Mouse (Mus musculus): Measurements from ENCODE around the gene Dstn. TPM values are rescaled to one million over a fixed set of nuclear protein-coding genes. Genes with fewer than 3 reads are reported as not detected.
A peak's percentile ranks its signal among the peaks of the same experiment; 100 is the strongest.

Dstn gene
- total and polyA plus RNA-seq, 2 experiments from 2014 or later, result 244 to 413 TPM

- ATAC-seq (ENCODE audit: low FRiP score) (no peak), DNase-seq (ENCODE audit: low spot score) (no peak)
- no peak overlapping the region for H3K27ac ChIP-seq (ENCODE audit: low read depth, low read length)
- no peak overlapping the region for H3K4me2 ChIP-seq (ENCODE audit: low read depth, low read length, poor library complexity, severe bottlenecking)
- 58% methylated on average over 4 of the region's 4 CpGs for WGBS
- H3K9ac ChIP-seq (replicated peaks; ENCODE audit: low read length, poor library complexity, severe bottlenecking), result no peak overlapping the region
- H3K27me3 ChIP-seq (ENCODE audit: insufficient read depth, low read length), result no peaks in the 10 kb centered on the region
- no peak overlapping the region for H3K4me3 ChIP-seq (ENCODE audit: low read depth, low read length)
- no peaks in the 10 kb centered on the region for H3K9me3 ChIP-seq (ENCODE audit: low read length)
- TF ChIP-seq CTCF (IDR thresholded peaks at IDR 0.05), result no peak
- peaks cover 15% of the 10 kb centered on the region for H3K4me1 ChIP-seq (ENCODE audit: insufficient read depth, low read length)
- no peaks in the 10 kb centered on the region for H3K36me3 ChIP-seq (ENCODE audit: insufficient read depth, low read length)
Measured at GRCm38 (mm10) chr2:143918831-143919502, 3.8 kb downstream of the Dstn start.

DNA sequence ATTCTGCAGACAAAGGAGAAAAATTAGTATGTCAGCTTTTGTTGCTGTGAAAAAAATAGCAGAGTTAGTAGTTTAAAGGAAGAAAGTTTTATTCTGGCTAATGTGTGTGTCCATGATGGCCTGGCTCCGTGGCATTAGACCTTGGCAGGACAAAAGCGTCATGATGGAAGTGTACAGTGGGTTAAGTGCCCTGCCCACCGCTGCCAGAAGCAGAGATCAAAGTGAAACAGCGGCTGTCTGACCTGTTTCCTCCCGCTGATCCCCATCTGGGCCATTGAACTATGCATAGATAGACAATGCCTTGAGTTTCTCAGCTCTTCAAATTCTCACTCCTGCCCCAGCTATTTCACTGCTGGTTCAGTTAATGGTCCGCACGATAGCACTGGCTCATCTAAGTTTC, 9.0 kb downstream of the Dstn start:
- no peaks in the 10 kb centered on the region for H3K9me3 ChIP-seq (ENCODE audit: low read length)
- WGBS, result 53% methylated on average over 7 of the region's 7 CpGs
- no peaks in the 10 kb centered on the region for H3K36me3 ChIP-seq (ENCODE audit: insufficient read depth, low read length)
- no peaks in the 10 kb centered on the region for H3K27me3 ChIP-seq (ENCODE audit: insufficient read depth, low read length)
- DNase-seq (ENCODE audit: low spot score) (no peak), ATAC-seq (ENCODE audit: low FRiP score) (no peak)
- no peak overlapping the region for H3K9ac ChIP-seq (replicated peaks; ENCODE audit: low read length, poor library complexity, severe bottlenecking)
- H3K27ac ChIP-seq (ENCODE audit: low read depth, low read length), result no peak overlapping the region
- H3K4me3 ChIP-seq (ENCODE audit: low read depth, low read length), result no peak overlapping the region
- no peaks in the 10 kb centered on the region for H3K4me1 ChIP-seq (ENCODE audit: insufficient read depth, low read length)
- no peak overlapping the region for H3K4me2 ChIP-seq (ENCODE audit: low read depth, low read length, poor library complexity, severe bottlenecking)
- TF ChIP-seq CTCF (IDR thresholded peaks at IDR 0.05), result no peak

- Histone ChIP-seq H3K36me3 (ENCODE audit: insufficient read depth, low read length) (no peaks in the 10 kb centered on the region), H3K9ac (replicated peaks; ENCODE audit: low read length, poor library complexity, severe bottlenecking) (no peak overlapping the region), H3K4me1 (ENCODE audit: insufficient read depth, low read length) (no peaks in the 10 kb centered on the region), H3K9me3 (ENCODE audit: low read length) (no peaks in the 10 kb centered on the region), H3K4me2 (ENCODE audit: low read depth, low read length, poor library complexity, severe bottlenecking) (no peak overlapping the region), H3K4me3 (ENCODE audit: low read depth, low read length) (no peak overlapping the region), H3K27me3 (ENCODE audit: insufficient read depth, low read length) (no peaks in the 10 kb centered on the region), H3K27ac (ENCODE audit: low read depth, low read length) (no peak overlapping the region)
- WGBS, result 96% methylated on average over 6 of the region's 6 CpGs
- TF ChIP-seq CTCF (IDR thresholded peaks at IDR 0.05), result no peak; the same call in 1 of the 2 replicates
- ATAC-seq (ENCODE audit: low FRiP score) (no peak), DNase-seq (ENCODE audit: low spot score) (no peak)
Measured at GRCm38 (mm10) chr2:143925826-143926225, 10.7 kb downstream of the Dstn start.

DNA sequence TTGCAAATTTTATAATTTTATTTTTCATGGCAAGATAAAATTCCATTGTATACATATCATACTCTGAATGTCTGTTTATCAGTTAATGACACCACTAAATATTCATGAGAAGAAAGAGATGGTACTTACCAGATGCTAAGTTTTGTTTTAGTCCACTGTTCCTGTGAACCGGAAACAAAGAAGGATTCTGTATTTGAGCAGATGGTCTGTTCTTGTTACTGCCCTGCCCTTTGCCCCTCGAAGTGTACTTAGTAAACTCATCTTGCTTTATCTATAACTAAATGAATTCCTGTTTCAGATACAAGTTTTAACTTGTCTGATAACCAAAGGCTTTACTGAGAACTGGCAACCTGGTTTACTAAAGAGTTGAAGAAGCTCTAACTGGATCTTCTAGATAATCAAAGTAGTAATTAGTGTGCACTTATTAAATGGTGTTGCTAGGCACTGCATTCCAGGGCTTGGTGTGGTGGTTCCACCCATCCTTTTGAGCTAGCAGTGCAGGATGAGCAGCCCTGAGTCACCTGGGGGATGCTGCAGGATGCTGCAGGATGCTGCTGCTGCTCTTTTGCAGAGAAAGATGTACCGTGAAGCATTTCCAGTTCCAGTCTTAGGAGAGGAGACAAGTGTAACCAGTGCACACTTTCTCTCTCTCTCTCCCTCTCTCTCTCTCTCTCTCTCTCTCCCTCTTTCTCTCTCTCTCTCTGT, 14.6 kb downstream of the Dstn start:
- peak; percentile 14 for DNase-seq (ENCODE audit: low spot score)
- Histone ChIP-seq H3K27ac (ENCODE audit: low read depth, low read length) (no peak overlapping the region), H3K27me3 (ENCODE audit: insufficient read depth, low read length) (no peaks in the 10 kb centered on the region), H3K36me3 (ENCODE audit: insufficient read depth, low read length) (no peaks in the 10 kb centered on the region), H3K9me3 (ENCODE audit: low read length) (no peaks in the 10 kb centered on the region), H3K4me1 (ENCODE audit: insufficient read depth, low read length) (no peaks in the 10 kb centered on the region), H3K4me3 (ENCODE audit: low read depth, low read length) (no peak overlapping the region), H3K9ac (replicated peaks; ENCODE audit: low read length, poor library complexity, severe bottlenecking) (no peak overlapping the region), H3K4me2 (ENCODE audit: low read depth, low read length, poor library complexity, severe bottlenecking) (no peak overlapping the region)
- WGBS, result 61% methylated on average over 3 of the region's 3 CpGs
- ATAC-seq (ENCODE audit: low FRiP score), result no peak
- TF ChIP-seq CTCF (IDR thresholded peaks at IDR 0.05), result no peak

DNA sequence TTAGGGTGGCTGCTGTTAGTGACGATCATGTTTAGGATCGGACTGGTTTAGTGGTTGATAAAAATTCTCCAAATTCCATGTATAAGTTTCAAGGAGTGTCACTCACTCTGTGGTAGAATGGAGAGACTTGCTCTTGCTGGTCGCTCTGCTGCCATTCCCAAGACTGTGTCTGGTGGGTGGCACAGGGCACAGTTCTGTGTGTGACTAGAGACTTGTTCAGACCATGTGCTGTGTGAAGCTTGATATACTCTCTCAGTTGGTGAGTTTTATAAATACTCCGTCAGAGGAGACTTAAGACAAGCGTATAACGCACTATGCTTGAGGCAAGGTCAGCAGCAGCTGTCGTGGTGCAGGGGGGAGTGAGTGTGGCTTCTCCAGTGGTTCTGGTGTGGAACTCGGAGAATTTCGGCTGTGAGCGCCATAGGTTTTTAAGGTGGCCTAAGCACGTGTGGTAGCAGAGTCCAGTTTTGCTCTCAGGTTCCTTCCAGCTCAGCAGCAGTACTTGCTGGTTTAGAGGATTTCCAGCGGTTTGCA, 17.3 kb downstream of the Dstn start:
- ATAC-seq (ENCODE audit: low FRiP score), result no peak
- Histone ChIP-seq H3K27me3 (ENCODE audit: insufficient read depth, low read length) (no peaks in the 10 kb centered on the region), H3K9me3 (ENCODE audit: low read length) (no peaks in the 10 kb centered on the region), H3K4me3 (ENCODE audit: low read depth, low read length) (no peak overlapping the region), H3K27ac (ENCODE audit: low read depth, low read length) (no peak overlapping the region), H3K9ac (replicated peaks; ENCODE audit: low read length, poor library complexity, severe bottlenecking) (no peak overlapping the region), H3K4me2 (ENCODE audit: low read depth, low read length, poor library complexity, severe bottlenecking) (no peak overlapping the region), H3K4me1 (ENCODE audit: insufficient read depth, low read length) (no peaks in the 10 kb centered on the region), H3K36me3 (ENCODE audit: insufficient read depth, low read length) (no peaks in the 10 kb centered on the region)
- DNase-seq (ENCODE audit: low spot score), result no peak
- 80% methylated on average over 12 of the region's 12 CpGs for WGBS
- TF ChIP-seq CTCF (IDR thresholded peaks at IDR 0.05), result no peak

DNA sequence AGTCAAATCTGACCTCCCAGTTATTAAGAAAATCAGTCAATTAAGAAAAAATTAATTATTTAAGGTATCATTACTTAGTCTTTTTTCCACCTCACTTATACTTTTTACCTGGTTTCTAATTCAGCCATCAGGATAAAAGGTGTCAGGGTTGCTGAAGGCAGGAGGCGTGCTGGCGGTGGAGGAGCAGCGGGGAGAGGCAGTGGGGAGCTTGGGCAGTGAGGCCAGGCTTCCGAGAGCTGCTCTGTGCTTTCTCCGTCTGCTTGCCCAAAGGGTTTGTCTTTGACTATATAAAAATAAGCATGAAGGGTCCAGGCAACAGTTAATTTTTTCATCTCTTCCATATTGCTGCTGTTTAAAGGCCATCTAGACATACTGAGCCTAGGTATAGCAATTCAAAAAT, 18.4 kb downstream of the Dstn start:
- ATAC-seq (ENCODE audit: low FRiP score), result no peak
- H3K27ac ChIP-seq (ENCODE audit: low read depth, low read length), result no peak overlapping the region
- TF ChIP-seq CTCF (IDR thresholded peaks at IDR 0.05), result no peak
- no peaks in the 10 kb centered on the region for H3K4me1 ChIP-seq (ENCODE audit: insufficient read depth, low read length)
- DNase-seq (ENCODE audit: low spot score), result no peak
- H3K9ac ChIP-seq (replicated peaks; ENCODE audit: low read length, poor library complexity, severe bottlenecking), result no peak overlapping the region
- H3K27me3 ChIP-seq (ENCODE audit: insufficient read depth, low read length), result no peaks in the 10 kb centered on the region
- no peaks in the 10 kb centered on the region for H3K9me3 ChIP-seq (ENCODE audit: low read length)
- H3K36me3 ChIP-seq (ENCODE audit: insufficient read depth, low read length), result no peaks in the 10 kb centered on the region
- no peak overlapping the region for H3K4me2 ChIP-seq (ENCODE audit: low read depth, low read length, poor library complexity, severe bottlenecking)
- no peak overlapping the region for H3K4me3 ChIP-seq (ENCODE audit: low read depth, low read length)
- 68% methylated on average over 5 of the region's 5 CpGs for WGBS
